7 mouse cellular contexts compared by ENCODE assay signal in the genomic region with DNA sequence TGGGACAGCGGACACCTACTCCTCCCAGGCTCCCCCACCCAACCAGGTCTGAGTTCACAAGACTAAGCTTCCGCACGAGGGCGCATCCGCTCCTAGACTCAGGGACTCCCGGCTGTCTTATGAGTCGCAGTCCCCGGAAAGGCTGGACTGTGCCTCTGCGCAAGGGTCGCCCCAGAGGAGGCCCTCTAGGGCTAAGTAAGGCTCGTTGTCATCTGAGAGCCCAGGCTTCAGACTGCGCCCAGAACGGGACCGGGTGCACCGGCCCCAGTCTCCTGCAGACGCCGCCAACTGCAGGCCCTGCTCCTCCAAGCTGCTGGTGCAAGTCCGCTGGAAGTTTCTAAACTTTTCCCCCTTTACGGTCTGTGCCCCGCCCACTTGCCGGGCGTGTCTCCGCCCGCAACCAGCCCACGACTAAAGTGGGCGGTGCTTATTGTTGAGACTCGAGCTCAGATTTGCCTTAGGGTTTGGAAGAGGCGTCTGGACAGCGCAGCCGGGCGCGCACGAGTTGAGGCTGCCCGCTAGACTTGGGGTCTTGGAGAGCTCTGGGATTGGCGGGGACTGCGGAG. TPM values are rescaled to one million over a fixed set of nuclear protein-coding genes. Genes with fewer than 3 reads are reported as not detected.
DNase-seq lines count a peak whose midpoint lies in the region; ATAC-seq lines count a peak whose summit lies in the region.

No protein-coding gene starts in this region.

- no peaks in the 10 kb centered on the region for H3K9me3 ChIP-seq in intestine, embryonic 15.5 days
- no peaks in the 10 kb centered on the region for H3K9me3 ChIP-seq in liver, embryonic 13.5 days (replicated peaks)

- peaks cover 97% of the 10 kb centered on the region for H3K27me3 ChIP-seq in intestine, embryonic 15.5 days (replicated peaks)
- peaks cover 100% of the 10 kb centered on the region for H3K27me3 ChIP-seq in liver, embryonic 13.5 days

- peak overlapping the region; percentile 40; the same call in 1 of the 2 replicates for H3K9ac ChIP-seq in intestine, embryonic 15.5 days
- H3K9ac ChIP-seq in liver, embryonic 13.5 days, result peak overlapping the region; percentile 17; the same call in 1 of the 2 replicates

- H3K4me2 ChIP-seq in intestine, embryonic 15.5 days (replicated peaks), result peak overlapping the region; percentile 93
- H3K4me2 ChIP-seq in liver, embryonic 13.5 days, result peak overlapping the region; percentile 42

- H3K4me3 ChIP-seq in intestine, embryonic 15.5 days (replicated peaks), result peak overlapping the region; percentile 41
- H3K4me3 ChIP-seq in liver, embryonic 13.5 days (replicated peaks), result peak overlapping the region; percentile 28; the same call in 1 of the 2 replicates

- 0 out of 2 replicates have a peak overlapping the region, but pooled peaks have one; percentile 27 for H3K27ac ChIP-seq in intestine, embryonic 15.5 days
- no peak overlapping the region for H3K27ac ChIP-seq in liver, embryonic 13.5 days

- ATAC-seq in granulocyte monocyte progenitor cell, adult 5-6 weeks (replicated peaks; ENCODE audit: poor library complexity, severe bottlenecking), result peak; percentile 76
- peak; percentile 80 for ATAC-seq in intestine, embryonic 15.5 days
- ATAC-seq in liver, embryonic 13.5 days (ENCODE audit: low read depth), result peak; percentile 41; the same call in 1 of the 2 replicates

- WGBS in intestine, embryonic 15.5 days, result under 1% methylated on average over 36 of the region's 36 CpGs
- WGBS in liver, embryonic 13.5 days (ENCODE audit: insufficient replicate concordance), result 1% methylated on average over 36 of the region's 36 CpGs

- DNase-seq in WW6 (ENCODE audit: low read depth, low spot score), result peak; percentile 87
- DNase-seq in embryo, embryonic 11 days, result peak; percentile 94
- no peak for DNase-seq in liver, embryonic 13.5 days
- peak; percentile 85 for DNase-seq in neural tube, embryonic 10.5 days (ENCODE audit: extremely low spot score, low spot score)
- peak; percentile 59 for DNase-seq in thymus, postnatal 4 days

- no peaks in the 10 kb centered on the region for H3K36me3 ChIP-seq in intestine, embryonic 15.5 days
- no peaks in the 10 kb centered on the region for H3K36me3 ChIP-seq in liver, embryonic 13.5 days

- peaks cover 27% of the 10 kb centered on the region for H3K4me1 ChIP-seq in intestine, embryonic 15.5 days (replicated peaks)
- peaks cover 13% of the 10 kb centered on the region for H3K4me1 ChIP-seq in liver, embryonic 13.5 days (replicated peaks)

RNA-seq across cellular contexts. Expression of a gene that starts 2.3 kb away (rescaled TPM):
- not detected in 2 replicates for total RNA-seq in granulocyte monocyte progenitor cell, adult 5-6 weeks (2014; fragmentation: Nextera tagmentation)
- not detected in 2 replicates for total RNA-seq in granulocyte monocyte progenitor cell, adult 5-6 weeks (2017)
- 9.0 and 9.3 TPM in 2 replicates for polyA plus RNA-seq in intestine, embryonic 15.5 days (2015; fragmentation: Nextera tagmentation; extraction: Ambion mirVana)
- polyA plus RNA-seq in liver, embryonic 13.5 days (2015; fragmentation: Nextera tagmentation; extraction: Ambion mirVana), result 0.13 and 0.14 TPM in 2 replicates

RNA-seq across cellular contexts. Expression of a gene that starts 9.4 kb away (rescaled TPM):
- not detected in 2 replicates for total RNA-seq in granulocyte monocyte progenitor cell, adult 5-6 weeks (2014; fragmentation: Nextera tagmentation)
- total RNA-seq in granulocyte monocyte progenitor cell, adult 5-6 weeks (2017), result not detected in 2 replicates
- polyA plus RNA-seq in intestine, embryonic 15.5 days (2015; fragmentation: Nextera tagmentation; extraction: Ambion mirVana), result 0.69 and 0.80 TPM in 2 replicates
- 0.14 and 0.22 TPM in 2 replicates for polyA plus RNA-seq in liver, embryonic 13.5 days (2015; fragmentation: Nextera tagmentation; extraction: Ambion mirVana)

RNA-seq across cellular contexts. Expression of a gene that starts 17.2 kb away (rescaled TPM):
- total RNA-seq in granulocyte monocyte progenitor cell, adult 5-6 weeks (2014; fragmentation: Nextera tagmentation), result 38.9 and 45.1 TPM in 2 replicates
- total RNA-seq in granulocyte monocyte progenitor cell, adult 5-6 weeks (2017), result 14.9 and 16.4 TPM in 2 replicates
- 50.6 and 52.3 TPM in 2 replicates for polyA plus RNA-seq in intestine, embryonic 15.5 days (2015; fragmentation: Nextera tagmentation; extraction: Ambion mirVana)
- polyA plus RNA-seq in liver, embryonic 13.5 days (2015; fragmentation: Nextera tagmentation; extraction: Ambion mirVana), result 25.6 and 26.9 TPM in 2 replicates

RNA-seq across cellular contexts. Expression of a gene that starts 41.2 kb away (rescaled TPM):
- not detected in 2 replicates for total RNA-seq in granulocyte monocyte progenitor cell, adult 5-6 weeks (2014; fragmentation: Nextera tagmentation)
- total RNA-seq in granulocyte monocyte progenitor cell, adult 5-6 weeks (2017), result not detected in 2 replicates
- 105 and 126 TPM in 2 replicates for polyA plus RNA-seq in intestine, embryonic 15.5 days (2015; fragmentation: Nextera tagmentation; extraction: Ambion mirVana)
- polyA plus RNA-seq in liver, embryonic 13.5 days (2015; fragmentation: Nextera tagmentation; extraction: Ambion mirVana), result 5.6 and 5.9 TPM in 2 replicates
